Mouse (Mus musculus) CD4-positive, CD25-positive, alpha-beta regulatory T cell (primary cell): Measurements from ENCODE around the gene Thrb. TPM values are rescaled to one million over a fixed set of nuclear protein-coding genes. Genes with fewer than 3 reads are reported as not detected.

Source experiments
- polyA plus RNA-seq: library from polyadenylated mRNA; unstranded; fragments of 100-300 nt; shearing (Covaris generic); gene quantifications from one replicate; pipeline ENCODE4 v1.2.1, GENCODE M21; 2017

Thrb gene
- polyA plus RNA-seq, result 0.65 TPM

GRCm38 (mm10) chr14:17659686-17660328 lies at the start of gene Thrb:
Gene Thrb (plus strand): TSS chr14:17660261.

